Comparison of ENCODE assay signal across 20 mouse cellular contexts in the genomic region with DNA sequence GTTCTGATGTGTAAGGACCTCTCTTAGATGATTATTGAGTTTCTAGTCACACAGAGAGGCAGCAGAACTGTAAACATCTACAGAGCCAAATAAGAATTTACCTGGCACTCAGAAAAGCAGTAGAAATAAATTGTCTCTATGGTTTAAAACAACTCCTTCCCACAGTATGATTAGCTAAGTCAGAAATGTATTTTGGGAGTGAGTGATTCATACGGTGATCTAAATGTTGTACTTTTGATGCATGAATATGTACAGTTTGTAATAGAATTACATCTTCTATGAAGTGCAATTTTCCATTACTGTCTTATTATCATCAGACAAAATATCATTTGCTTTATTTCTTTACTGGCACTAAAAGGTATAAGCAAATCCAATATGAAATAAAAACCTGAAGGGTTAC.
"Had no signal": no experiment of that assay in that cellular context is flagged by ENCODE, and none has a peak within 500 bp of the region (broad histone marks: within the 10 kb centered on the region; RNA-seq: fewer than 3 reads in every experiment).

No protein-coding gene starts in this region.

- DNase-seq: cerebellum, adult 9-10 months; cerebellum, adult 9-11 months; cerebellum, postnatal 10 days; cerebellum, postnatal 14 days; cerebellum, postnatal 25 days; cerebellum, postnatal 36 days; embryo, embryonic 11 days; forebrain, postnatal 0 days; gastrocnemius, adult 2 months; gastrocnemius, postnatal 10 days; gastrocnemius, postnatal 14 days; gastrocnemius, postnatal 25 days; gastrocnemius, postnatal 36 days; heart, adult 11 months; heart, adult 18-20 months; heart, adult 2 months had no signal

- ATAC-seq: forebrain, embryonic 13.5 days; forebrain, embryonic 14.5 days; forebrain, embryonic 15.5 days; forebrain, embryonic 16.5 days; forebrain, postnatal 0 days had no signal
